Mouse (Mus musculus) liver, embryonic 13.5 days (tissue): ENCODE measurements at regions not wholly inside any gene's neighbourhood (a gene's known extent, or its start where the extent isn't known, plus 50 kb on each side); places are given as distances from the start of the nearest gene placed in this dataset.

Experiments used
- ATAC-seq: fragments of 200-750 bp; cut with Nextera tagmentation; 2 replicates; pipeline ENCODE4 v1.8.0; 2017; ENCODE audit warnings: low read depth, mild to moderate bottlenecking, moderate number of reproducible peaks, moderate library complexity
- DNase-seq: peaks from one replicate; pipeline ENCODE4 v3.0.0; 2022
- H3K27ac ChIP-seq: fragments of 300-500 bp; sonication (generic); 2 replicates; pipeline ENCODE4 v1.5.1; 2015; ENCODE audit warnings: moderate library complexity, mild to moderate bottlenecking, inconsistent platforms
- H3K27me3 ChIP-seq: fragments of 300-500 bp; sonication (generic); 2 replicates; pipeline ENCODE4 v1.6.1; 2015; ENCODE audit warnings: mild to moderate bottlenecking, inconsistent platforms
- H3K36me3 ChIP-seq: fragments of 300-500 bp; sonication (generic); 2 replicates; pipeline ENCODE4 v1.6.1; 2015; ENCODE audit warnings: mild to moderate bottlenecking, inconsistent platforms
- H3K4me1 ChIP-seq: fragments of 300-500 bp; sonication (generic); replicated peaks from 2 replicates; pipeline ENCODE4 v1.6.1; 2015; ENCODE audit warnings: inconsistent platforms
- H3K4me2 ChIP-seq: fragments of 300-500 bp; sonication (generic); 2 replicates; pipeline ENCODE4 v1.6.1; 2015; ENCODE audit warnings: inconsistent platforms, mild to moderate bottlenecking, moderate library complexity
- H3K4me3 ChIP-seq: fragments of 300-500 bp; sonication (generic); replicated peaks from 2 replicates; pipeline ENCODE4 v1.5.1; 2015; ENCODE audit warnings: mild to moderate bottlenecking, inconsistent platforms
- H3K9ac ChIP-seq: fragments of 300-500 bp; sonication (generic); 2 replicates; pipeline ENCODE4 v1.6.1; 2015; ENCODE audit warnings: mild to moderate bottlenecking, inconsistent platforms
- H3K9me3 ChIP-seq: fragments of 300-500 bp; sonication (generic); replicated peaks from 2 replicates; pipeline ENCODE4 v1.6.1; 2016; ENCODE audit warnings: inconsistent platforms
- WGBS: fragments of 180-500 bp; shearing (Covaris S2); methylation state at CpG from one replicate; pipeline ENCODE4 v1.1.7; 2015; ENCODE audit not compliant: insufficient replicate concordance; 5-methylcytosine and 5-hydroxymethylcytosine counted together

DNA sequence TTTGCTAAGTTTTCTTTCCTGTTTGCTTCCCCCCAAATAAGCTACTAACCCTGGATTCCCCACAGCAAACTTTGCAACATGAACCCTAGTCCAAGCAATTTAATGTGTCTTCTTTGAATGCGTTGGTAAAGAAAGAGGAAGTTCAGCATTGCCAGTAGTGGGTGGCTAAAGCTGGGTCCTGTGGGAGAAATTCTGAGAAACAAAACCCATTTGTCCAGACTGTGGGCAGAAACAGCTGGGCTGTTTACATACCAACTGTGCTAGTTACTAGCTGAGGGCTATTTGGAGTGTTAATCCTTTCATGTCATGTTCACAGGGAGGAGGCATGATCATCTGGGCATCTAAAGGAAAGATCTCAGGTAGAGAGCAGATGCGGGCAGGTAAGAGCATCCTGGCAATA, 51.8 kb upstream of the 1190002N15Rik start:
- H3K9ac ChIP-seq: no peak overlapping the region
- no peak overlapping the region for H3K27ac ChIP-seq
- ATAC-seq: no peak
- H3K9me3 ChIP-seq: no peaks in the 10 kb centered on the region
- no peaks in the 10 kb centered on the region for H3K27me3 ChIP-seq
- DNase-seq: no peak
- no peak overlapping the region for H3K4me3 ChIP-seq
- H3K36me3 ChIP-seq: no peaks in the 10 kb centered on the region
- no peaks in the 10 kb centered on the region for H3K4me1 ChIP-seq
- WGBS: 53% methylated on average over 2 of the region's 2 CpGs
- H3K4me2 ChIP-seq: no peak overlapping the region

DNA sequence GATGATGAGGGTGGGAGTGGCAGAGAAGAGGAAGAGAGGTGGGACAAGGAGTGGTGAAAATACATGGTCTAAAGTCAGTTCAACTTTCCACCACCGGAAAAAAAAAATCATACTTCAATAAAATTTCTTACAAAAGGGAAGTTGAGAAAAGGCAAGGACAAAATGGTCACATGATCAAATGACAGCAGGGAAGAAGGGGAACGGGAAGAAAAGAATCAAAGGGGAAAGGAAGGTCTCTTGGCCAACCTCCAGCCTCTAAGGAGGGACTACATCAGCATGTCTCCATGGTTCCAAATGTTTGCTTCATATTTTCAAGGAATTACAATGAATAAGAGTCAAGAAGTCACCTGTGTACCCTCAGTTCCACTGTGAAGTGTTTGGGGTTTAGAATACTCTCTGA, 64.7 kb upstream of the Slc9a9 start:
- WGBS: 56% methylated on average over 2 of the region's 2 CpGs
- no peaks in the 10 kb centered on the region for H3K36me3 ChIP-seq
- ATAC-seq (no peak), DNase-seq (no peak)
- no peaks in the 10 kb centered on the region for H3K9me3 ChIP-seq
- H3K4me1 ChIP-seq: peaks cover 7% of the 10 kb centered on the region; the same call in 1 of the 2 replicates
- no peak overlapping the region for H3K9ac ChIP-seq
- H3K4me3 ChIP-seq: no peak overlapping the region
- no peak overlapping the region for H3K27ac ChIP-seq
- no peaks in the 10 kb centered on the region for H3K27me3 ChIP-seq
- H3K4me2 ChIP-seq: no peak overlapping the region

DNA sequence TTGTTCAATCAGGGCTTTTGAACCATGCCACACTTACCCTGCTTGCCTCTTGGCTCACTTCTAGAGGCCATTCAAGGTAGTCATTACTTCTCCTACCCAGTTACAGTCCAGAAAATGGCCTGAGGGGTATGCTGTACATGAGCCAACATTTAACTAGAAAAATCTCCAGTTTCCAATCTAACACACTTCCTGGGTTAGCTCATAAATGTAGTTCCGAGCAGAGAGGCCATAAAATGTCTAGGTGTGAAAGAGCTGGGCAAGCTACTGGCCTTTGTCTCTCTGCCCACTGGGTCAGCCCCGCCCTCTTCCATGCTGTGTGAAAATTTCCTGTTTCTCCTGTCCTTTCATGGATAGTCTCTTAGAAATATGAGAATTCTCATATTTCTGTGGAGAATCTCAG, 63.3 kb upstream of the Slc9a9 start:
- no peak overlapping the region for H3K27ac ChIP-seq
- WGBS: 71% methylated on average over 2 of the region's 2 CpGs
- H3K4me2 ChIP-seq: no peak overlapping the region
- peaks cover 7% of the 10 kb centered on the region; the same call in 1 of the 2 replicates for H3K4me1 ChIP-seq
- H3K9me3 ChIP-seq: no peaks in the 10 kb centered on the region
- no peak overlapping the region for H3K9ac ChIP-seq
- H3K27me3 ChIP-seq: no peaks in the 10 kb centered on the region
- no peaks in the 10 kb centered on the region for H3K36me3 ChIP-seq
- H3K4me3 ChIP-seq: no peak overlapping the region
- no peak for ATAC-seq
- DNase-seq: no peak

DNA sequence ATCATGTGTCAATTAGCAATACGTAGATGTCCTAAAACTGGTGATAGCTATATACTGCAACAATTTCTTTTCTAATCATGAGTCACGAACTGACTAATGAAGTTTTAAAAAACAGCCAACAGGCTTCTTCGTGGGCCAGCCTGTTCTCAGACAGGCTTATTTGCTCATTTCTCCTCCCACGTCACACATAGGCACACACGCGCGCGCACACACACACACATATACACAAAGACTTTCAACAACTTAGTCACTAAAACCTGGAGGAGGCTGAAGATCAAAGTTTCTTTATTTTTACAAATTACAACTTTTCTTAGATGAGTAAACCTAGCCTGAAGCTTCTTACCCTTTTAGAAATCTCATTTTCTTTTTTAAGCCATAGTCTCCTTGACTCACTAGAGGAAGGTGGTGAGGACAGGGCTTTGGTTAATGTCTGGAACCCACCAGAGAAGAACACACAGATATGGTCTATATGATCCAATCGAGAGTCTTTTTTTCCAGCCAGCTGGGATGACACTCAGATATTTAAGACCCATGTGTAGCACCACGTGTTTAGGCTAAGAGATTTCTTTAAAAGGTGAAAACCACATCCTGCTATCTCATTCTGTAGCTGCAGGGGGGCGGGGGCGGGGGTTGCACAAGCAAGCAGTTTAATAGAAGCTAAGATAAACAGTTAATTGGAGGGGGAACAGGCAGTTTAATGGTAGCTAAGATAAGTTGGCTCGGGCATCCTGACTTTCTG, 62.5 kb upstream of the Slc9a9 start:
- Histone ChIP-seq H3K9ac (no peak overlapping the region), H3K27ac (no peak overlapping the region), H3K4me1 (peaks cover 7% of the 10 kb centered on the region; the same call in 1 of the 2 replicates), H3K4me3 (no peak overlapping the region), H3K36me3 (no peaks in the 10 kb centered on the region), H3K9me3 (no peaks in the 10 kb centered on the region), H3K4me2 (no peak overlapping the region), H3K27me3 (no peaks in the 10 kb centered on the region)
- ATAC-seq (peak; percentile 61), DNase-seq (no peak)
- 51% methylated on average over 13 of the region's 13 CpGs for WGBS

DNA sequence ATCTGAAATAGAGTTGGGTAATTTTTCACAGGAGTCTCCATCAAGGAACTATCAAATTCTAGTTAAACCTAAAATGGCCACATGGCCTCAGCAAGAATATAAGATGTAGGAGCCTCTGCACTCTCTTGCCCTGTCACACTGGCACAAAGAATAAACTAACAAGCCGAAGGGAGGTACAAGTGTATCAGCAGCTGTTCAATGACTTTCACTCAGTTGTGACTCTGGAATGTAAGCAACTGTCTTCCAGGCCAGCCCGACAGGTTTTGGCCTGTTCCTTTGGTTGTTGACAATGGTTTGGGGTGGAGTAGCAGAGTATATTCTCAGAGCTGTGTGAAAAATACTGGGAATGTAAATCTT, 62.0 kb upstream of the Slc9a9 start:
- 38% methylated on average over 2 of the region's 2 CpGs for WGBS
- Histone ChIP-seq H3K4me1 (peaks cover 7% of the 10 kb centered on the region; the same call in 1 of the 2 replicates), H3K9me3 (no peaks in the 10 kb centered on the region), H3K27me3 (no peaks in the 10 kb centered on the region), H3K27ac (no peak overlapping the region), H3K4me2 (no peak overlapping the region), H3K4me3 (no peak overlapping the region), H3K9ac (no peak overlapping the region), H3K36me3 (no peaks in the 10 kb centered on the region)
- ATAC-seq (peak; percentile 20; the same call in 1 of the 2 replicates), DNase-seq (no peak)

DNA sequence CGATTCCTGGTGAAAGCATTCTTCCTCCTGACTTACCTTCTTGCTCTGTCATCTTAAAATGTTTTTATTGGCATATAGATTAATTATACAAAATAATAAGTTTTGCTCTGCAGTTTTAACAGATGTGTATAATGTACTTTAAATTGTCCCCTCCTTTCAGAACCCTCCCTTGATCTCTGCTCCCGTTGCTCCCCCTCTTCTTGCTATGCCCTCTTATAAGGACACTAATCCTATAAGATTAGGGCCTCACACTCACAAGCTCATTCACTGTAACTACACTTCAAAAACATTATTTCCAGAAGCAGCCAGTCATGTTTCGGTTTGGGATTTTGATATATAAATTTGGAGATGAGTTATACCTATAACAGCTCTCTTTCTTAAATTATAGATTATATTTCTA, 59.6 kb upstream of the Slc9a9 start:
- no peak for ATAC-seq

DNA sequence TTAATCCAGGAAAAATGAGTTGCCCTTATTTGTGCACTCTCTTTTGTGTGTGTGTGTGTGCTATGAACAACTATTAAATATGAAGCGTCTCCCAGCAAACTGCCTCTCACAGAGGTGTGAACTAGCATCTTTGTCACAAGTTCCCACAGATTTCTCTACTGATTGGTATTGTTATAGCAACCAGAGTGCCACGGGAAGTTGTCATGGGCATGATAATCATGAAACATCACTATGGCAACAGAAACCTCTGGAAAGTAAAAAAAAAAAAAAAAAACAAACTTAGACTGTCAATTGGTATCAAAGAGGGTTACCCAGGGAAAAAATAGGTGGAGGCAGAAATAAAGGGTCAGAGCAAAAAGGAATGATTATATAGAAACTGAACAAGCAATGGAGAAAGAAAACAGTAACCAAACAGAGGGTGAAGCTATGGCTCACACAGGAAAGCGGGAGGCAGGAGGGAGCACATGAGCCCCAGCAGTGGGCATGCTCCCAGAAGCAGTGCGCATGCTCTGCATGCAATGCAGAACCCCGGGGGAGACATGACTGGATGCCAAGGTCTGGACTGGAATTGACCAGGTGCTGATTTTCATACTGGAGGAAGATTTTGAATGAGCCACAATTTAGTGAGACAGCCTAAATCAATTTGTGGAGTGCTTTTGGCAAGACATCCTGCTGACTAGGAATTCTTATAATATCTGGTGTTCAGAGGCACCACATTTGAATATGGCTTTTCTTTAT, 58.9 kb upstream of the Slc9a9 start:
- Histone ChIP-seq H3K27me3 (no peaks in the 10 kb centered on the region), H3K36me3 (no peaks in the 10 kb centered on the region), H3K9ac (no peak overlapping the region), H3K4me1 (peaks cover 7% of the 10 kb centered on the region; the same call in 1 of the 2 replicates), H3K27ac (no peak overlapping the region), H3K9me3 (no peaks in the 10 kb centered on the region), H3K4me3 (no peak overlapping the region), H3K4me2 (no peak overlapping the region)
- DNase-seq (no peak), ATAC-seq (no peak)
- 62% methylated on average over 5 of the region's 5 CpGs for WGBS

More for the DNA sequence above, 59.6 kb upstream of the Slc9a9 start:
- H3K36me3 ChIP-seq: no peaks in the 10 kb centered on the region
- DNase-seq: no peak
- no peak overlapping the region for H3K27ac ChIP-seq
- peaks cover 7% of the 10 kb centered on the region; the same call in 1 of the 2 replicates for H3K4me1 ChIP-seq
- WGBS: 70% methylated on average over 3 of the region's 3 CpGs
- no peaks in the 10 kb centered on the region for H3K27me3 ChIP-seq
- H3K9ac ChIP-seq: no peak overlapping the region
- H3K9me3 ChIP-seq: no peaks in the 10 kb centered on the region
- H3K4me2 ChIP-seq: no peak overlapping the region
- no peak overlapping the region for H3K4me3 ChIP-seq

DNA sequence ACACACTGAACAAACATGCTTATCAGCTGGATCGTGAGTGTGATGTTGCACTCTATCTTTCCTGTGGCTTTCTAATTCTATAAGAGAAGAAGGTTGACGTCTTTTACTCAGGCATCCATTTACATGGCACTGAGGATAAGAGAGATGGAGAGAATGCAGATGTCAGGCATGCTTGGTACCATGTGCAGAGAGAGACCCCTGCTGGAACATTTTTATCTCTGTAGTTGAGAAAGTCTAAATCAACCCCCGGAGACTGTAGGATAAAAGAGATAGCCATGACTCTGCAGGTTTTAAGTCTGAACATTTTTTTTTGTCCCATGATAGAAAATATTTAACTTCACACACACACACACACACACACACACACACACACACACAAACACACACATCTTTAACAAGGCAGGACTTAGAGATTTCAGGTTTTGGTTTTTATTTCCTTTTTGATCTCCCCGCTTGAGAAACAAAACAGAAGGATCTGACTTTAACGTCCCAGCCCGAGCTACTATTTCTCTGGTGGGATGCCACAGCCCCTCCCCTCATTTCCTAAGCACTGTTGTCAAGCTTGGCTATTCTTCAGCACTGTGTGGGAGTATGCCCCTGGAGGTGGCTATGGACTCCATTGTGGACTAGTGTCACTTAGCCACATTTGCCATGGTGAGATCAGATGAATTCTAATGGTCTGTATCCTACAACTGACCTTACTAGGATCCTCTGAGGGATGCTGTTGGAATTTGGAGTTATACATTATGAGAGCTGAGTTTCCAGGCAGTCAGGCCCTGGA, 55.6 kb upstream of the Slc9a9 start:
- no peaks in the 10 kb centered on the region for H3K4me1 ChIP-seq
- H3K4me2 ChIP-seq: no peak overlapping the region
- WGBS: 18% methylated on average over 6 of the region's 6 CpGs
- H3K27ac ChIP-seq: no peak overlapping the region
- no peaks in the 10 kb centered on the region for H3K36me3 ChIP-seq
- H3K9ac ChIP-seq: no peak overlapping the region
- ATAC-seq: peak; percentile 77
- peak; percentile 10 for DNase-seq
- H3K9me3 ChIP-seq: no peaks in the 10 kb centered on the region
- no peak overlapping the region for H3K4me3 ChIP-seq
- H3K27me3 ChIP-seq: no peaks in the 10 kb centered on the region

DNA sequence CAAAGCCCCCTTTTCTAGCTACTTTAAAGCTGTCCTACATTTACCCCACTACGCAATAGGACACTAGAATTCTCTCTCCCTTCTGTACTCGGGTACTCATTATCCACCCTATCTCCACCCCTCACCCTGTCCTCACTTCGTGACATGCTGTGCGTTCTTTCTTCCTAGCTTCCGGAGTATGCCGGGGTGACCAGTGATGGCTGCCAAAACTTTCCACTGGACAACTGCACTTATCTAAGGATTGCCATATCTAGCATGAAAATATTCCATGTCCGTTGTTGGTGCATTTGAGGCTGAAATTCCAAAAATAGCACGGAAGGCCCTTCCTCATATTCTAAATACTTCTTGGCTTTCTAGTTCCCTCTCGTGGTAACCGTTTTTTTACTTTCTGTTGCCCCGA, 54.5 kb upstream of the Slc9a9 start:
- Histone ChIP-seq H3K9ac (no peak overlapping the region), H3K4me3 (no peak overlapping the region), H3K4me1 (no peaks in the 10 kb centered on the region), H3K9me3 (no peaks in the 10 kb centered on the region), H3K27me3 (no peaks in the 10 kb centered on the region), H3K4me2 (no peak overlapping the region), H3K36me3 (no peaks in the 10 kb centered on the region), H3K27ac (no peak overlapping the region)
- ATAC-seq (no peak), DNase-seq (no peak)
- WGBS: 42% methylated on average over 11 of the region's 11 CpGs

DNA sequence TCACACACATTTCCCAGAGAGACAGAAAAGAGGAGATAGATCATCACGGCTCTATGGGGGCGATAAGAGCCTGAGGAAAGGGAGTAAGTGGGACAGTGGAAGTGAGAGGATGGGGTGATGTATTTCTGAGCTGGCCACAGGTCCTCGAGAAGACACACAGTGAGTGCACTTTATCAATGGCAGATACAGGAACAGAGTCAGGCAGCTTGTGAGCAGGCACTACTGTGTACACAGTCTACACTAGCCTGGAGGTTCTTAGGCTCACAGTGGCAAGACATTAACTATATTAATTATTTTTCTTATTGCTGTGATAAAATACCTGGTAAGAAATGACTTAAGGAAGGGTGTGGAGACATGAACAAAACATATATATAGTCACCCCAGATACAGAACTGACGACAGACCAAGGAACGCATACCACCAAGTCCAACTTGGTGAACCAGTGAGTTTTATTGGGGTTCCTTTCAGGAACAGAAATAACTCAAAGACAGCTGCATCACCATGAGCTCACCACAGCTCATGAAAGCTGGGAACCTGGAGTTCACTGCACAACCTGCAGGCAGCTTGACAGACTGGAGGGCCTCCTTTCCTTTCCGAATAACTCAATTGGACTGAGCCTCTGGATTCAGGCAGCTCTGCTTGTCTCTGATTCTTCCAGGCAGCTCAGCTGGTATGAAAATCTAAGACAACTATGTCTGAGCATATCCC, 51.5 kb upstream of the Slc9a9 start:
- Histone ChIP-seq H3K4me3 (no peak overlapping the region), H3K9ac (no peak overlapping the region), H3K9me3 (no peaks in the 10 kb centered on the region), H3K27me3 (no peaks in the 10 kb centered on the region), H3K36me3 (no peaks in the 10 kb centered on the region), H3K4me1 (no peaks in the 10 kb centered on the region), H3K4me2 (no peak overlapping the region), H3K27ac (no peak overlapping the region)
- 61% methylated on average over 6 of the region's 6 CpGs for WGBS
- no peak for ATAC-seq
- no peak for DNase-seq
